14 mouse cellular contexts compared by ENCODE assay signal in the genomic region with DNA sequence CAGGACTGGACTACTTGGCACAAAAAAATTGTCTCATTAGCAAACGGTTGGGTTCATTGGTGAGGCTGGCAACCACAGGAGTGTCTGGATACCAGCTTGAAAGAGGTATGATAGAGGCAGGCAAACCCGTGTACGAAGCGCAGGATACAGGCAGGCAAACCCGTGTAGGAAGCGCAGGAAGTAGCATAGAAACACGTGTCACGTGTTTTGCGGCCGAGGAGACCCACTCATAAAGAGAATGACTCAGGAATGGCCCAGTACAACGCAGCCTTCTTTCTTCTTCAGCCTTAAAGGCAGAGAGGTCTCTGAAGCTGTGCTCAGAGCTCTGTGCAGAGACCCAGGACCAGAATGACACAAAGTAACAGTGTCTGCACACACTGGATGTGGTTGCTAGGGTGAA.
"Had no signal": no experiment of that assay in that cellular context is flagged by ENCODE, and none has a peak within 500 bp of the region (broad histone marks: within the 10 kb centered on the region; RNA-seq: fewer than 3 reads in every experiment).

No protein-coding gene starts in this region.

- H3K27ac ChIP-seq: kidney, postnatal 0 days; liver, embryonic 13.5 days; macrophage; midbrain, embryonic 13.5 days; stomach, postnatal 0 days had no signal

- DNase-seq: kidney, adult 18-20 months; kidney, adult 9 months; kidney, postnatal 25 days; liver, embryonic 13.5 days; lung, adult 2 months; right cerebral cortex, adult 18-20 months; right cerebral cortex, postnatal 14 days; right cerebral cortex, postnatal 4 days had no signal

- H3K4me3 ChIP-seq: liver, embryonic 13.5 days; midbrain, embryonic 13.5 days had no signal

- ATAC-seq: intestine, embryonic 16.5 days; midbrain, embryonic 13.5 days; midbrain, embryonic 16.5 days had no signal
